19 mouse cellular contexts compared by ENCODE assay signal in genomic region chr5:92774893-92775292, GRCm38 (mm10).
DNase-seq lines count a peak whose midpoint lies in the region; ATAC-seq and TF ChIP-seq lines count a peak whose summit lies in the region.
"Had no signal": no experiment of that assay in that cellular context is flagged by ENCODE, and none has a peak within 500 bp of the region (broad histone marks: within the 10 kb centered on the region; RNA-seq: fewer than 3 reads in every experiment).

No protein-coding gene starts in this region.

- TF ChIP-seq EP300 in heart, postnatal 0 days (IDR thresholded peaks at IDR 0.05; ENCODE audit: low read depth), result no peak

- no peak for TF ChIP-seq CTCF in heart, postnatal 0 days (IDR thresholded peaks at IDR 0.05; ENCODE audit: low read depth)
- TF ChIP-seq CTCF in intestine, postnatal 0 days (IDR thresholded peaks at IDR 0.05; ENCODE audit: low read depth), result no peak

- 95% methylated on average over 3 of the region's 3 CpGs for WGBS in heart, postnatal 0 days
- WGBS in intestine, postnatal 0 days, result 97% methylated on average over 3 of the region's 3 CpGs
- 89% methylated on average over 3 of the region's 3 CpGs for WGBS in stomach, embryonic 15.5 days
- WGBS in kidney, embryonic 16.5 days, result 97% methylated on average over 3 of the region's 3 CpGs

- 0 out of 2 replicates have a peak overlapping the region, but pooled peaks have one; percentile 73 for H3K27ac ChIP-seq in heart, postnatal 0 days (ENCODE audit: low read depth)
- peak overlapping the region; percentile 57; the same call in 1 of the 2 replicates for H3K27ac ChIP-seq in intestine, postnatal 0 days (ENCODE audit: low read depth, low read length)
- no peak overlapping the region for H3K27ac ChIP-seq in stomach, embryonic 15.5 days
- H3K27ac ChIP-seq in kidney, embryonic 16.5 days (ENCODE audit: low read length), result no peak overlapping the region
- H3K27ac ChIP-seq: embryonic facial prominence, embryonic 10.5 days; forebrain, embryonic 13.5 days; hindbrain, embryonic 14.5 days had no signal

- H3K4me1 ChIP-seq in heart, postnatal 0 days (ENCODE audit: control insufficient read depth, insufficient read depth), result peaks cover 9% of the 10 kb centered on the region; the same call in 1 of the 2 replicates
- peaks cover 2% of the 10 kb centered on the region; the same call in 1 of the 2 replicates for H3K4me1 ChIP-seq in intestine, postnatal 0 days (replicated peaks; ENCODE audit: control insufficient read depth, insufficient read depth, low read length)
- no peaks in the 10 kb centered on the region for H3K4me1 ChIP-seq in stomach, embryonic 15.5 days
- H3K4me1 ChIP-seq in kidney, embryonic 16.5 days (ENCODE audit: insufficient read depth, low read length), result no peaks in the 10 kb centered on the region
- H3K4me1 ChIP-seq: embryonic facial prominence, embryonic 10.5 days; forebrain, embryonic 13.5 days had no signal

- no peaks in the 10 kb centered on the region for H3K36me3 ChIP-seq in heart, postnatal 0 days (replicated peaks; ENCODE audit: control insufficient read depth, insufficient read depth, low read length)
- no peaks in the 10 kb centered on the region for H3K36me3 ChIP-seq in intestine, postnatal 0 days (ENCODE audit: control insufficient read depth, insufficient read depth)
- H3K36me3 ChIP-seq in stomach, embryonic 15.5 days, result no peaks in the 10 kb centered on the region
- H3K36me3 ChIP-seq in kidney, embryonic 16.5 days (ENCODE audit: insufficient read depth, low read length), result no peaks in the 10 kb centered on the region
- H3K36me3 ChIP-seq: embryonic facial prominence, embryonic 10.5 days had no signal

- no peak overlapping the region for H3K9ac ChIP-seq in heart, postnatal 0 days (replicated peaks; ENCODE audit: low read depth, low read length)
- no peak overlapping the region for H3K9ac ChIP-seq in intestine, postnatal 0 days (ENCODE audit: low read depth, low read length)
- no peak overlapping the region for H3K9ac ChIP-seq in stomach, embryonic 15.5 days
- H3K9ac ChIP-seq in kidney, embryonic 16.5 days (replicated peaks; ENCODE audit: low read length), result no peak overlapping the region
- H3K9ac ChIP-seq: forebrain, embryonic 13.5 days; forebrain, postnatal 0 days; hindbrain, embryonic 14.5 days had no signal

- H3K27me3 ChIP-seq in heart, postnatal 0 days (ENCODE audit: control insufficient read depth, insufficient read depth, low read length), result no peaks in the 10 kb centered on the region
- H3K27me3 ChIP-seq in intestine, postnatal 0 days (replicated peaks; ENCODE audit: control insufficient read depth, insufficient read depth, low read length), result no peaks in the 10 kb centered on the region
- no peaks in the 10 kb centered on the region for H3K27me3 ChIP-seq in stomach, embryonic 15.5 days (replicated peaks)
- no peaks in the 10 kb centered on the region for H3K27me3 ChIP-seq in kidney, embryonic 16.5 days (ENCODE audit: insufficient read depth, low read length)
- H3K27me3 ChIP-seq: forebrain, embryonic 13.5 days; Patski had no signal

- H3K9me3 ChIP-seq in heart, postnatal 0 days (replicated peaks; ENCODE audit: control insufficient read depth, low read length), result no peaks in the 10 kb centered on the region
- no peaks in the 10 kb centered on the region for H3K9me3 ChIP-seq in intestine, postnatal 0 days (ENCODE audit: control insufficient read depth)
- no peaks in the 10 kb centered on the region for H3K9me3 ChIP-seq in stomach, embryonic 15.5 days
- no peaks in the 10 kb centered on the region for H3K9me3 ChIP-seq in kidney, embryonic 16.5 days (ENCODE audit: low read length)
- H3K9me3 ChIP-seq: embryonic facial prominence, embryonic 10.5 days; forebrain, embryonic 13.5 days had no signal

- ATAC-seq in heart, postnatal 0 days (ENCODE audit: insufficient read depth, low read depth), result no peak
- peak; percentile 36; the same call in 1 of the 2 replicates for ATAC-seq in intestine, postnatal 0 days
- peak; percentile 39; the same call in 1 of the 2 replicates for ATAC-seq in stomach, embryonic 15.5 days (ENCODE audit: insufficient read depth, low FRiP score, low read depth)
- ATAC-seq in kidney, embryonic 16.5 days (ENCODE audit: low FRiP score, low TSS enrichment), result no peak
- ATAC-seq: forebrain, embryonic 13.5 days; forebrain, postnatal 0 days had no signal

- no peak for DNase-seq in heart, postnatal 0 days (ENCODE audit: low spot score)
- no peak for DNase-seq in heart, postnatal 36 days
- DNase-seq in spleen, postnatal 10 days (ENCODE audit: low spot score in 2 of 2), result no peak
- DNase-seq in kidney, postnatal 25 days, result no peak
- DNase-seq: adrenal gland, adult 8-10 months; adrenal gland, postnatal 36 days; cerebellum, adult 2 months; cerebellum, postnatal 10 days; forebrain, postnatal 0 days; gastrocnemius, postnatal 14 days; heart, adult 2 months had no signal

- H3K4me3 ChIP-seq in heart, postnatal 0 days (ENCODE audit: low read depth, low read length), result no peak overlapping the region
- no peak overlapping the region for H3K4me3 ChIP-seq in intestine, postnatal 0 days (ENCODE audit: low read depth, low read length)
- H3K4me3 ChIP-seq in stomach, embryonic 15.5 days (replicated peaks), result no peak overlapping the region
- H3K4me3 ChIP-seq in kidney, embryonic 16.5 days (ENCODE audit: low read length), result no peak overlapping the region
- H3K4me3 ChIP-seq: embryonic facial prominence, embryonic 10.5 days; forebrain, embryonic 13.5 days; heart, adult 2 months had no signal

- no peak overlapping the region for H3K4me2 ChIP-seq in heart, postnatal 0 days (ENCODE audit: low read depth, low read length)
- H3K4me2 ChIP-seq in intestine, postnatal 0 days (replicated peaks; ENCODE audit: low read depth), result no peak overlapping the region
- H3K4me2 ChIP-seq in stomach, embryonic 15.5 days, result no peak overlapping the region
- no peak overlapping the region for H3K4me2 ChIP-seq in kidney, embryonic 16.5 days (replicated peaks; ENCODE audit: low read depth, low read length)
- H3K4me2 ChIP-seq: forebrain, embryonic 13.5 days; heart, embryonic 11.5 days; hindbrain, embryonic 14.5 days had no signal

- intact Hi-C loops in heart, postnatal 36 days (cut with DNase I), result no loop called here

Comparison
In these comparisons a context has a peak if more than half of its experiments do, and no peak if none do; other contexts are left out.
1. ATAC-seq: peak in intestine, postnatal 0 days (single experiment) and stomach, embryonic 15.5 days (single experiment); none in heart, postnatal 0 days (single experiment) and kidney, embryonic 16.5 days (single experiment).
2. H3K27ac ChIP-seq: peak in heart, postnatal 0 days (single experiment) and intestine, postnatal 0 days (single experiment); none in stomach, embryonic 15.5 days (single experiment) and kidney, embryonic 16.5 days (single experiment).